27 mouse cellular contexts compared by ENCODE assay signal in the genomic region with DNA sequence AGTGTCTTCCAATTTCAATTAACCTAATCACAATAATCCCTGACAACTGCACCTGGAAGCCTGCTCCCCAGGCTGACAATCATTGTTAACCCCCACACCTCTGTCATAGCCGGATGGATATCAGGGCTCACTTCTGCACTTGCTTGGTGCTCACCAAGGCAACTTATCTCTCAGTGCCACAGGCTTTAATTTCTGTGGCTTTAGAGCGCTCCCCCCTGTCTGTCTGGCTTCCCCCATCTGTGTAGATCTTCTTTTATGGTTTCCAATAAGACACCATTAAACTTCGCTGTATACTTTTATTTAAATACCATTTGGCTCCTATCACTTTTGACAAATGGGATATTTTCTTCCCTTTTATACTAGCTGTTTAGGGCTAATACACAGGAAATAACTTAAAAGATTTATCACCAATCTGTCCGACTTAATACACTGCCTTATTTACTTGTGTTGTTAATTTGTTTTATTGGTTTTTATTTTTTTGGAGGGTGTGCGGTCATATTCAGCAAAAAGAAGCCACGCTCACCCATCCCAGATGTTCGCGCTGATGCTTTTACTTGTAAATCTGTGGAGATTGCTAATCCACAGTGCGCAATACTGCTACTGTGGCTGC. TPM values are rescaled to one million over a fixed set of nuclear protein-coding genes. Genes with fewer than 3 reads are reported as not detected.
A peak's percentile ranks its signal among the peaks of the same experiment; 100 is the strongest.
DNase-seq lines count a peak whose midpoint lies in the region; ATAC-seq lines count a peak whose summit lies in the region.
"Had no signal": no experiment of that assay in that cellular context is flagged by ENCODE, and none has a peak within 500 bp of the region (broad histone marks: within the 10 kb centered on the region; RNA-seq: fewer than 3 reads in every experiment).

No protein-coding gene starts in this region.

- H3K4me1 ChIP-seq in kidney, embryonic 16.5 days (ENCODE audit: insufficient read depth, low read length), result no peaks in the 10 kb centered on the region
- H3K4me1 ChIP-seq: embryonic facial prominence, embryonic 13.5 days; heart, embryonic 12.5 days; heart, embryonic 15.5 days had no signal

- WGBS in kidney, embryonic 16.5 days, result 54% methylated on average over 9 of the region's 9 CpGs

- no peak overlapping the region for H3K4me3 ChIP-seq in kidney, embryonic 16.5 days (ENCODE audit: low read length)
- H3K4me3 ChIP-seq: embryonic facial prominence, embryonic 10.5 days; embryonic facial prominence, embryonic 13.5 days; erythroblast, embryonic 14.5 days; forebrain, embryonic 12.5 days; forebrain, embryonic 15.5 days; heart, embryonic 12.5 days; heart, embryonic 15.5 days; hindbrain, embryonic 10.5 days had no signal

- no peak overlapping the region for H3K4me2 ChIP-seq in kidney, embryonic 16.5 days (replicated peaks; ENCODE audit: low read depth, low read length)
- H3K4me2 ChIP-seq: embryonic facial prominence, embryonic 13.5 days; forebrain, embryonic 12.5 days; forebrain, embryonic 15.5 days; heart, embryonic 12.5 days; heart, embryonic 15.5 days; hindbrain, embryonic 14.5 days had no signal

- peaks cover 12% of the 10 kb centered on the region; the same call in 1 of the 2 replicates for H3K27me3 ChIP-seq in kidney, embryonic 16.5 days (ENCODE audit: insufficient read depth, low read length)
- H3K27me3 ChIP-seq: embryonic facial prominence, embryonic 13.5 days; forebrain, embryonic 15.5 days had no signal

- H3K9ac ChIP-seq in kidney, embryonic 16.5 days (replicated peaks; ENCODE audit: low read length), result no peak overlapping the region
- H3K9ac ChIP-seq: embryonic facial prominence, embryonic 13.5 days; forebrain, embryonic 12.5 days; forebrain, embryonic 15.5 days; heart, embryonic 12.5 days; heart, embryonic 15.5 days; hindbrain, embryonic 14.5 days had no signal

- ATAC-seq in kidney, embryonic 16.5 days (ENCODE audit: low FRiP score, low TSS enrichment), result peak; percentile 75
- ATAC-seq in megakaryocyte progenitor cell, adult 5-6 weeks (replicated peaks; ENCODE audit: poor library complexity), result peak; percentile 36; the same call in 1 of the 2 replicates
- ATAC-seq: forebrain, embryonic 15.5 days; hindbrain, postnatal 0 days; Patski had no signal

- H3K9me3 ChIP-seq in kidney, embryonic 16.5 days (ENCODE audit: low read length), result no peaks in the 10 kb centered on the region
- H3K9me3 ChIP-seq: embryonic facial prominence, embryonic 10.5 days; embryonic facial prominence, embryonic 13.5 days; forebrain, embryonic 12.5 days; forebrain, embryonic 15.5 days; heart, embryonic 15.5 days; hindbrain, embryonic 10.5 days had no signal

- no peaks in the 10 kb centered on the region for H3K36me3 ChIP-seq in kidney, embryonic 16.5 days (ENCODE audit: insufficient read depth, low read length)
- H3K36me3 ChIP-seq: embryonic facial prominence, embryonic 10.5 days; embryonic facial prominence, embryonic 13.5 days; forebrain, embryonic 12.5 days; forebrain, embryonic 15.5 days; heart, embryonic 12.5 days; heart, embryonic 15.5 days; hindbrain, embryonic 10.5 days had no signal

- no peak overlapping the region for H3K27ac ChIP-seq in kidney, embryonic 16.5 days (ENCODE audit: low read length)
- H3K27ac ChIP-seq: embryonic facial prominence, embryonic 10.5 days; embryonic facial prominence, embryonic 13.5 days; forebrain, embryonic 12.5 days; forebrain, embryonic 15.5 days; heart, embryonic 15.5 days; hindbrain, embryonic 10.5 days; hindbrain, embryonic 14.5 days; hindbrain, postnatal 0 days had no signal

- no peak for DNase-seq in kidney, adult 8-10 months
- DNase-seq in kidney, postnatal 14 days, result peak; percentile 11
- DNase-seq in kidney, adult 9 months, result no peak
- DNase-seq in lung, adult 18-20 months, result no peak
- DNase-seq: adrenal gland, postnatal 10 days; cerebellum, adult 11 months; cerebellum, adult 2 months; cerebellum, adult 9-11 months; cerebellum, postnatal 25 days; embryo, embryonic 11 days; gastrocnemius, postnatal 25 days; heart, adult 18-20 months; heart, postnatal 10 days; heart, postnatal 36 days had no signal

RNA-seq across cellular contexts. Expression of a gene that starts 34.9 kb away (rescaled TPM):
- 613 and 614 TPM in 2 replicates for polyA plus RNA-seq in kidney, embryonic 16.5 days (2015; fragmentation: Nextera tagmentation; extraction: Ambion mirVana)
- 583 and 587 TPM in 2 replicates for total RNA-seq in megakaryocyte progenitor cell, adult 5-6 weeks (2015)
- 525 and 594 TPM in 2 replicates for total RNA-seq in megakaryocyte progenitor cell, adult 5-6 weeks (2017)

RNA-seq across cellular contexts. Expression of a gene that starts 41.8 kb away (rescaled TPM):
- 1.2 and 1.7 TPM in 2 replicates for polyA plus RNA-seq in kidney, embryonic 16.5 days (2015; fragmentation: Nextera tagmentation; extraction: Ambion mirVana)
- 0.15 and 0.59 TPM in 2 replicates for total RNA-seq in megakaryocyte progenitor cell, adult 5-6 weeks (2015)
- total RNA-seq in megakaryocyte progenitor cell, adult 5-6 weeks (2017), result 0.50 and 0.51 TPM in 2 replicates
- polyA plus RNA-seq: embryonic facial prominence, embryonic 10.5 days; erythroblast, embryonic 14.5 days had no signal

RNA-seq across cellular contexts. Expression of a gene that starts 46.4 kb away (rescaled TPM):
- polyA plus RNA-seq in kidney, embryonic 16.5 days (2015; fragmentation: Nextera tagmentation; extraction: Ambion mirVana), result 36.7 and 43.6 TPM in 2 replicates
- total RNA-seq in megakaryocyte progenitor cell, adult 5-6 weeks (2015), result 12.6 and 19.4 TPM in 2 replicates
- total RNA-seq in megakaryocyte progenitor cell, adult 5-6 weeks (2017), result 24.3 and 26.0 TPM in 2 replicates
